Mouse (Mus musculus): ENCODE measurements around the gene Gm49394.

The Gm49394 gene

GRCm38 (mm10) chr7:142664465-142665029, 5.2 kb downstream of the Gm49394 start:
- no peaks in the 10 kb centered on the region for H3K36me3 ChIP-seq (ENCODE audit: control insufficient read depth, insufficient read depth, low read length, poor library complexity, severe bottlenecking)
- H3K27me3 ChIP-seq (ENCODE audit: control insufficient read depth, insufficient read depth, low read length, poor library complexity, severe bottlenecking): no peaks in the 10 kb centered on the region; the same call in none of the 2 replicates
- DNase-seq (ENCODE audit: low read depth, low spot score): no peak

GRCm38 (mm10) chr7:142663931-142664421, 5.8 kb downstream of the Gm49394 start:
- no peaks in the 10 kb centered on the region for H3K36me3 ChIP-seq (ENCODE audit: control insufficient read depth, insufficient read depth, low read length, poor library complexity, severe bottlenecking)
- DNase-seq (ENCODE audit: low read depth, low spot score): no peak
- no peaks in the 10 kb centered on the region; the same call in none of the 2 replicates for H3K27me3 ChIP-seq (ENCODE audit: control insufficient read depth, insufficient read depth, low read length, poor library complexity, severe bottlenecking)

GRCm38 (mm10) chr7:142663151-142663550, 6.6 kb downstream of the Gm49394 start:
- H3K36me3 ChIP-seq (ENCODE audit: control insufficient read depth, insufficient read depth, low read length, poor library complexity, severe bottlenecking): no peaks in the 10 kb centered on the region
- DNase-seq (ENCODE audit: low read depth, low spot score): no peak
- H3K27me3 ChIP-seq (ENCODE audit: control insufficient read depth, insufficient read depth, low read length, poor library complexity, severe bottlenecking): no peaks in the 10 kb centered on the region; the same call in none of the 2 replicates

GRCm38 (mm10) chr7:142661811-142662210, 7.9 kb downstream of the Gm49394 start:
- H3K36me3 ChIP-seq (ENCODE audit: control insufficient read depth, insufficient read depth, low read length, poor library complexity, severe bottlenecking): no peaks in the 10 kb centered on the region
- DNase-seq (ENCODE audit: low read depth, low spot score): no peak
- H3K27me3 ChIP-seq (ENCODE audit: control insufficient read depth, insufficient read depth, low read length, poor library complexity, severe bottlenecking): no peaks in the 10 kb centered on the region; the same call in none of the 2 replicates

- Histone ChIP-seq H3K27me3 (ENCODE audit: control insufficient read depth, insufficient read depth, low read length, poor library complexity, severe bottlenecking) (no peaks in the 10 kb centered on the region; the same call in none of the 2 replicates), H3K36me3 (ENCODE audit: control insufficient read depth, insufficient read depth, low read length, poor library complexity, severe bottlenecking) (no peaks in the 10 kb centered on the region)
- no peak for DNase-seq (ENCODE audit: low read depth, low spot score)
Measured at GRCm38 (mm10) chr7:142661046-142661445, 8.7 kb downstream of the Gm49394 start.

- DNase-seq (ENCODE audit: low read depth, low spot score): no peak
- Histone ChIP-seq H3K27me3 (ENCODE audit: control insufficient read depth, insufficient read depth, low read length, poor library complexity, severe bottlenecking) (no peaks in the 10 kb centered on the region; the same call in none of the 2 replicates), H3K36me3 (ENCODE audit: control insufficient read depth, insufficient read depth, low read length, poor library complexity, severe bottlenecking) (no peaks in the 10 kb centered on the region)
Measured at GRCm38 (mm10) chr7:142660651-142660945, 9.1 kb downstream of the Gm49394 start.

- no peak for DNase-seq (ENCODE audit: low read depth, low spot score)
- H3K36me3 ChIP-seq (ENCODE audit: control insufficient read depth, insufficient read depth, low read length, poor library complexity, severe bottlenecking): no peaks in the 10 kb centered on the region
- no peaks in the 10 kb centered on the region; the same call in none of the 2 replicates for H3K27me3 ChIP-seq (ENCODE audit: control insufficient read depth, insufficient read depth, low read length, poor library complexity, severe bottlenecking)
Measured at GRCm38 (mm10) chr7:142659767-142660650, 9.7 kb downstream of the Gm49394 start.

GRCm38 (mm10) chr7:142659181-142659681, 10.5 kb downstream of the Gm49394 start:
- Histone ChIP-seq H3K27me3 (ENCODE audit: control insufficient read depth, insufficient read depth, low read length, poor library complexity, severe bottlenecking) (no peaks in the 10 kb centered on the region; the same call in 1 of the 2 replicates), H3K36me3 (ENCODE audit: control insufficient read depth, insufficient read depth, low read length, poor library complexity, severe bottlenecking) (no peaks in the 10 kb centered on the region)
- DNase-seq (ENCODE audit: low read depth, low spot score): peak; percentile 3

- no peak for DNase-seq (ENCODE audit: low read depth, low spot score)
Measured at GRCm38 (mm10) chr7:142658681-142659180, 11.0 kb downstream of the Gm49394 start.

GRCm38 (mm10) chr7:142657821-142658614, 11.7 kb downstream of the Gm49394 start:
- DNase-seq (ENCODE audit: low read depth, low spot score): no peak
- H3K36me3 ChIP-seq (ENCODE audit: control insufficient read depth, insufficient read depth, low read length, poor library complexity, severe bottlenecking): no peaks in the 10 kb centered on the region
- no peaks in the 10 kb centered on the region; the same call in 1 of the 2 replicates for H3K27me3 ChIP-seq (ENCODE audit: control insufficient read depth, insufficient read depth, low read length, poor library complexity, severe bottlenecking)

More at GRCm38 (mm10) chr7:142658681-142659180, 11.0 kb downstream of the Gm49394 start:
- H3K27me3 ChIP-seq (ENCODE audit: control insufficient read depth, insufficient read depth, low read length, poor library complexity, severe bottlenecking): no peaks in the 10 kb centered on the region; the same call in 1 of the 2 replicates
- no peaks in the 10 kb centered on the region for H3K36me3 ChIP-seq (ENCODE audit: control insufficient read depth, insufficient read depth, low read length, poor library complexity, severe bottlenecking)

- Histone ChIP-seq H3K27me3 (ENCODE audit: control insufficient read depth, insufficient read depth, low read length, poor library complexity, severe bottlenecking) (no peaks in the 10 kb centered on the region; the same call in 1 of the 2 replicates), H3K36me3 (ENCODE audit: control insufficient read depth, insufficient read depth, low read length, poor library complexity, severe bottlenecking) (no peaks in the 10 kb centered on the region)
- no peak for DNase-seq (ENCODE audit: low read depth, low spot score)
Measured at GRCm38 (mm10) chr7:142657341-142657791, 12.4 kb downstream of the Gm49394 start.

- Histone ChIP-seq H3K27me3 (ENCODE audit: control insufficient read depth, insufficient read depth, low read length, poor library complexity, severe bottlenecking) (no peaks in the 10 kb centered on the region; the same call in 1 of the 2 replicates), H3K36me3 (ENCODE audit: control insufficient read depth, insufficient read depth, low read length, poor library complexity, severe bottlenecking) (no peaks in the 10 kb centered on the region)
- no peak for DNase-seq (ENCODE audit: low read depth, low spot score)
Measured at GRCm38 (mm10) chr7:142656055-142656454, 13.7 kb downstream of the Gm49394 start.

- DNase-seq (ENCODE audit: low read depth, low spot score): no peak
- H3K27me3 ChIP-seq (ENCODE audit: control insufficient read depth, insufficient read depth, low read length, poor library complexity, severe bottlenecking): no peaks in the 10 kb centered on the region; the same call in 1 of the 2 replicates
- no peaks in the 10 kb centered on the region for H3K36me3 ChIP-seq (ENCODE audit: control insufficient read depth, insufficient read depth, low read length, poor library complexity, severe bottlenecking)
Measured at GRCm38 (mm10) chr7:142655633-142656032, 14.1 kb downstream of the Gm49394 start.

GRCm38 (mm10) chr7:142653726-142654125, 16.0 kb downstream of the Gm49394 start:
- no peaks in the 10 kb centered on the region for H3K27me3 ChIP-seq (ENCODE audit: control insufficient read depth, insufficient read depth, low read length, poor library complexity, severe bottlenecking)
- DNase-seq (ENCODE audit: low read depth, low spot score): no peak
- H3K36me3 ChIP-seq (ENCODE audit: control insufficient read depth, insufficient read depth, low read length, poor library complexity, severe bottlenecking): no peaks in the 10 kb centered on the region
